ENCODE assay signal across 13 mouse cellular contexts in genomic region chr4:118319706-118320344, GRCm38 (mm10). TPM values are rescaled to one million over a fixed set of nuclear protein-coding genes. Genes with fewer than 3 reads are reported as not detected.
DNase-seq lines count a peak whose midpoint lies in the region; ATAC-seq and TF ChIP-seq lines count a peak whose summit lies in the region.
"Had no signal": no experiment of that assay in that cellular context is flagged by ENCODE, and none has a peak within 500 bp of the region (broad histone marks: within the 10 kb centered on the region; RNA-seq: fewer than 3 reads in every experiment).

No protein-coding gene starts in this region.

- no peaks in the 10 kb centered on the region for H3K36me3 ChIP-seq in heart, embryonic 13.5 days
- H3K36me3 ChIP-seq in stomach, embryonic 14.5 days (ENCODE audit: control insufficient read depth, insufficient read depth, low read length) = no peaks in the 10 kb centered on the region
- no peaks in the 10 kb centered on the region for H3K36me3 ChIP-seq in stomach, postnatal 0 days (ENCODE audit: control insufficient read depth, insufficient read depth, low read length)
- no peaks in the 10 kb centered on the region for H3K36me3 ChIP-seq in limb, embryonic 11.5 days (ENCODE audit: control insufficient read depth, insufficient read depth, low read length)
- H3K36me3 ChIP-seq in stomach, embryonic 16.5 days (ENCODE audit: control insufficient read depth, insufficient read depth, low read length) = no peaks in the 10 kb centered on the region
- H3K36me3 ChIP-seq: liver, embryonic 13.5 days had no signal

- TF ChIP-seq CTCF in stomach, postnatal 0 days (IDR thresholded peaks at IDR 0.05; ENCODE audit: low read depth) = no peak

- H3K9ac ChIP-seq in heart, embryonic 13.5 days = no peak overlapping the region
- no peak overlapping the region for H3K9ac ChIP-seq in stomach, embryonic 14.5 days (replicated peaks; ENCODE audit: low read depth, low read length)
- H3K9ac ChIP-seq in stomach, postnatal 0 days (ENCODE audit: low read length) = no peak overlapping the region
- H3K9ac ChIP-seq in limb, embryonic 11.5 days (ENCODE audit: low read length) = no peak overlapping the region
- 0 out of 2 replicates have a peak overlapping the region, but pooled peaks have one; percentile 4 for H3K9ac ChIP-seq in stomach, embryonic 16.5 days (ENCODE audit: low read length)
- H3K9ac ChIP-seq: liver, embryonic 13.5 days had no signal

- H3K27me3 ChIP-seq in heart, embryonic 13.5 days (replicated peaks) = no peaks in the 10 kb centered on the region
- no peaks in the 10 kb centered on the region for H3K27me3 ChIP-seq in stomach, embryonic 14.5 days (ENCODE audit: control insufficient read depth, insufficient read depth, low read length)
- no peaks in the 10 kb centered on the region for H3K27me3 ChIP-seq in stomach, postnatal 0 days (ENCODE audit: control insufficient read depth, insufficient read depth, low read length)
- no peaks in the 10 kb centered on the region for H3K27me3 ChIP-seq in limb, embryonic 11.5 days (ENCODE audit: control insufficient read depth, insufficient read depth, low read length)
- no peaks in the 10 kb centered on the region for H3K27me3 ChIP-seq in stomach, embryonic 16.5 days (ENCODE audit: control insufficient read depth, insufficient read depth, low read length)
- H3K27me3 ChIP-seq: liver, embryonic 13.5 days had no signal

- no peaks in the 10 kb centered on the region for H3K9me3 ChIP-seq in heart, embryonic 13.5 days
- no peaks in the 10 kb centered on the region for H3K9me3 ChIP-seq in stomach, embryonic 14.5 days (ENCODE audit: control insufficient read depth, low read depth, low read length)
- no peaks in the 10 kb centered on the region for H3K9me3 ChIP-seq in stomach, postnatal 0 days (ENCODE audit: control insufficient read depth, low read length)
- H3K9me3 ChIP-seq in limb, embryonic 11.5 days (ENCODE audit: control insufficient read depth, low read length) = no peaks in the 10 kb centered on the region
- no peaks in the 10 kb centered on the region for H3K9me3 ChIP-seq in stomach, embryonic 16.5 days (replicated peaks; ENCODE audit: control insufficient read depth, low read length)
- H3K9me3 ChIP-seq: liver, embryonic 13.5 days had no signal

- peaks cover 18% of the 10 kb centered on the region for H3K4me1 ChIP-seq in heart, embryonic 13.5 days
- no peaks in the 10 kb centered on the region for H3K4me1 ChIP-seq in stomach, embryonic 14.5 days (ENCODE audit: control insufficient read depth, insufficient read depth, low read length)
- no peaks in the 10 kb centered on the region for H3K4me1 ChIP-seq in stomach, postnatal 0 days (replicated peaks; ENCODE audit: control insufficient read depth, insufficient read depth)
- no peaks in the 10 kb centered on the region for H3K4me1 ChIP-seq in limb, embryonic 11.5 days (ENCODE audit: control insufficient read depth, insufficient read depth, low read length)
- H3K4me1 ChIP-seq in stomach, embryonic 16.5 days (ENCODE audit: control insufficient read depth, insufficient read depth, low read length) = no peaks in the 10 kb centered on the region
- H3K4me1 ChIP-seq: liver, embryonic 13.5 days had no signal

- ATAC-seq in heart, embryonic 13.5 days (ENCODE audit: extremely low read depth, insufficient number of reproducible peaks, low FRiP score, low TSS enrichment) = no peak
- ATAC-seq in stomach, embryonic 14.5 days (ENCODE audit: insufficient number of reproducible peaks, insufficient read depth, low FRiP score, low read depth) = peak; percentile 56; the same call in 1 of the 2 replicates
- no peak for ATAC-seq in stomach, postnatal 0 days (ENCODE audit: low FRiP score, low TSS enrichment)
- 0 out of 2 replicates have a peak, but pooled peaks have one; percentile 51 for ATAC-seq in limb, embryonic 11.5 days (ENCODE audit: insufficient number of reproducible peaks, low FRiP score, low TSS enrichment, low read depth)
- ATAC-seq in stomach, embryonic 16.5 days (ENCODE audit: insufficient read depth, low FRiP score) = peak; percentile 68
- ATAC-seq: inflammation-experienced regulatory T-cells, adult 6 months had no signal

- H3K27ac ChIP-seq in heart, embryonic 13.5 days (replicated peaks) = no peak overlapping the region
- no peak overlapping the region for H3K27ac ChIP-seq in stomach, embryonic 14.5 days (ENCODE audit: low read length)
- H3K27ac ChIP-seq in stomach, postnatal 0 days (replicated peaks) = no peak overlapping the region
- no peak overlapping the region for H3K27ac ChIP-seq in limb, embryonic 11.5 days (replicated peaks; ENCODE audit: low read depth, low read length)
- H3K27ac ChIP-seq in stomach, embryonic 16.5 days (ENCODE audit: low read length) = no peak overlapping the region; the same call in 1 of the 2 replicates
- H3K27ac ChIP-seq: liver, embryonic 13.5 days had no signal

- DNase-seq in heart, postnatal 36 days = no peak
- DNase-seq in stomach, postnatal 0 days (ENCODE audit: low spot score) = no peak
- DNase-seq in limb, embryonic 11.5 days (ENCODE audit: low spot score) = peak; percentile 34
- no peak for DNase-seq in gastrocnemius, postnatal 4 days (ENCODE audit: low spot score in 2 of 2)
- DNase-seq in testis, postnatal 10 days (ENCODE audit: low spot score) = no peak
- DNase-seq: cerebellum, adult 2 months; gastrocnemius, postnatal 14 days; liver, embryonic 13.5 days had no signal

- 32% methylated on average over 8 of the region's 8 CpGs for WGBS in heart, embryonic 13.5 days
- 30% methylated on average over 8 of the region's 8 CpGs for WGBS in stomach, embryonic 14.5 days
- WGBS in stomach, postnatal 0 days = 33% methylated on average over 8 of the region's 8 CpGs
- 35% methylated on average over 8 of the region's 8 CpGs for WGBS in limb, embryonic 11.5 days
- WGBS in stomach, embryonic 16.5 days = 29% methylated on average over 8 of the region's 8 CpGs

- TF ChIP-seq EP300 in stomach, postnatal 0 days (optimal IDR thresholded peaks at IDR 0.05) = no peak

- intact Hi-C loops in heart, postnatal 36 days (cut with DNase I) = no loop called here

- H3K4me3 ChIP-seq in heart, embryonic 13.5 days = no peak overlapping the region
- no peak overlapping the region for H3K4me3 ChIP-seq in stomach, embryonic 14.5 days (ENCODE audit: low read depth, low read length)
- no peak overlapping the region for H3K4me3 ChIP-seq in stomach, postnatal 0 days (ENCODE audit: low read depth, low read length)
- no peak overlapping the region for H3K4me3 ChIP-seq in limb, embryonic 11.5 days (ENCODE audit: low read depth, low read length)
- H3K4me3 ChIP-seq in stomach, embryonic 16.5 days (replicated peaks; ENCODE audit: low read length) = no peak overlapping the region
- H3K4me3 ChIP-seq: liver, embryonic 13.5 days had no signal

- peak overlapping the region; percentile 34 for H3K4me2 ChIP-seq in heart, embryonic 13.5 days
- H3K4me2 ChIP-seq in stomach, embryonic 14.5 days (replicated peaks; ENCODE audit: low read depth, low read length) = no peak overlapping the region
- no peak overlapping the region for H3K4me2 ChIP-seq in stomach, postnatal 0 days (replicated peaks; ENCODE audit: low read depth)
- H3K4me2 ChIP-seq in limb, embryonic 11.5 days (ENCODE audit: low read depth, severe bottlenecking) = no peak overlapping the region
- 0 out of 2 replicates have a peak overlapping the region, but pooled peaks have one; percentile 9 for H3K4me2 ChIP-seq in stomach, embryonic 16.5 days (ENCODE audit: low read depth, low read length)
- H3K4me2 ChIP-seq: liver, embryonic 13.5 days had no signal

RNA-seq across cellular contexts. Expression of gene Ptprf, which starts 28.6 kb away (rescaled TPM):
- 24.0 and 26.9 TPM in 2 replicates for polyA plus RNA-seq in heart, embryonic 13.5 days (2015; fragmentation: Nextera tagmentation; extraction: Ambion mirVana)
- total RNA-seq in heart, postnatal 36 days (2021) = 1 to 10 TPM; 7.5 to 9.2 TPM
- 79.8 and 84.0 TPM in 2 replicates for polyA plus RNA-seq in stomach, embryonic 14.5 days (2014; fragmentation: Nextera tagmentation; extraction: Ambion mirVana)
- 30.1 and 34.1 TPM in 2 replicates for polyA plus RNA-seq in stomach, postnatal 0 days (2015; fragmentation: Nextera tagmentation; extraction: Ambion mirVana)
- polyA plus RNA-seq in limb, embryonic 11.5 days (2014; fragmentation: Nextera tagmentation; extraction: Ambion mirVana) = 46.8 and 51.0 TPM in 2 replicates
- 86.0 and 93.0 TPM in 2 replicates for polyA plus RNA-seq in stomach, embryonic 16.5 days (2015; fragmentation: Nextera tagmentation; extraction: Ambion mirVana)
- 10 to 100 TPM; 28.9 to 30.0 TPM for total RNA-seq in gastrocnemius, postnatal 4 days (2021)
- total RNA-seq: monocyte, adult 5-6 weeks had no signal

Comparison
In these comparisons a context has a peak if more than half of its experiments do, and no peak if none do; other contexts are left out.
1. ATAC-seq: peak in stomach, embryonic 14.5 days (single experiment), limb, embryonic 11.5 days (single experiment) and stomach, embryonic 16.5 days (single experiment); none in heart, embryonic 13.5 days (single experiment) and stomach, postnatal 0 days (single experiment).
2. H3K4me2 ChIP-seq: peak in heart, embryonic 13.5 days (single experiment) and stomach, embryonic 16.5 days (single experiment); none in stomach, embryonic 14.5 days (single experiment), stomach, postnatal 0 days (single experiment) and limb, embryonic 11.5 days (single experiment).